Mouse (Mus musculus) olfactory bulb, adult 2 months (tissue): Measurements from ENCODE around the gene Casz1.

Source experiments
- CTCF ChIP-seq: fragments of 200-500 bp; IDR thresholded peaks from 2 replicates; pipeline ENCODE4 v1.5.1; 2012; ENCODE audit warnings: low read depth, mild to moderate bottlenecking, low read length, moderate library complexity; ENCODE audit not compliant: insufficient read depth
- POLR2A ChIP-seq: fragments of 200-500 bp; IDR thresholded peaks from 2 replicates; pipeline ENCODE4 v1.6.1; 2012; ENCODE audit warnings: mild to moderate bottlenecking, low read depth, low read length, moderate library complexity; ENCODE audit not compliant: insufficient read depth

- no peak for TF ChIP-seq CTCF
- no peak for TF ChIP-seq POLR2A
These were observed 48.8 kb downstream of the Casz1 start for GRCm38 (mm10) chr4:148853057-148853456.
